Mouse (Mus musculus) heart, adult 2 months (tissue): ENCODE results near the gene Gucd1.

Experiments used
- CTCF ChIP-seq: fragments of 200-600 bp; IDR thresholded peaks from 2 replicates; pipeline ENCODE4 v1.8.1; 2022; ENCODE audit warnings: antibody characterized with exemption, mild to moderate bottlenecking, moderate library complexity
- POLR2A ChIP-seq: fragments of 200-500 bp; IDR thresholded peaks from 2 replicates; pipeline ENCODE4 v1.6.1; 2011; ENCODE audit warnings: mild to moderate bottlenecking, low read depth, low read length, control low read depth; ENCODE audit not compliant: insufficient read depth

DNA sequence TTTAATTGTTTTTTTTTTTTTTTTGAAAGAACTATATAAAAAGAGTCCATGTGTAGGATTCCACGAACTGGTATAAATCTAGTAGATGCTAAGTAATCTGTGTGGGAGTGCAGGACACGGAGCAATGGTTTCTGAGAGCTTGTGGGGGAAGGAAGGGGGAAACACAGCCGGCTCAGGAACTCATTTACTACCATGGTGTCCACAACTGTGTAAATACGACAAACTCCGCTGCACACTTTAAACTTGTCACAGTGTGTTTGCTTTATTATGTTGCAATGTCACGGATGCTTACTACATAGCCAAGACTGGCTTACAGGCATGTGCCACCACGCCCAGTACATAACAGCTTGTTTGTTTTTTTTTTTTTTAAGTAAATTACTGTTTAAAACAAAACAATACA lies 32.1 kb upstream of the Gucd1 start:
- TF ChIP-seq POLR2A (no peak), CTCF (no peak)
